In genomic region chr17:85633619-85634018, GRCm38 (mm10) we compare ENCODE assay signal across 7 mouse cellular contexts. TPM values are rescaled to one million over a fixed set of nuclear protein-coding genes. Genes with fewer than 3 reads are reported as not detected.
DNase-seq lines count a peak whose midpoint lies in the region; ATAC-seq and TF ChIP-seq lines count a peak whose summit lies in the region.

No protein-coding gene starts in this region.

- no peak overlapping the region for H3K27ac ChIP-seq in ES-Bruce4 (ENCODE audit: insufficient read depth, low read length)
- no peak overlapping the region for H3K27ac ChIP-seq in cortical plate, adult 2 months (ENCODE audit: insufficient read depth, low read length)
- H3K27ac ChIP-seq in lung, embryonic 16.5 days (ENCODE audit: low read length) = no peak overlapping the region

- no peaks in the 10 kb centered on the region for H3K9me3 ChIP-seq in ES-Bruce4 (replicated peaks; ENCODE audit: control insufficient read depth, insufficient read depth, low read length, poor library complexity, severe bottlenecking)
- H3K9me3 ChIP-seq in lung, embryonic 16.5 days (ENCODE audit: control insufficient read depth, low read length) = no peaks in the 10 kb centered on the region

- ATAC-seq in lung, embryonic 16.5 days (ENCODE audit: low read depth) = peak; percentile 54; the same call in 1 of the 2 replicates

- H3K9ac ChIP-seq in ES-Bruce4 (ENCODE audit: low read depth, poor library complexity, severe bottlenecking) = no peak overlapping the region
- H3K9ac ChIP-seq in lung, embryonic 16.5 days (ENCODE audit: low read length) = no peak overlapping the region

- no peak overlapping the region for H3K4me2 ChIP-seq in lung, embryonic 16.5 days (ENCODE audit: low read depth, low read length)

- H3K4me1 ChIP-seq in ES-Bruce4 (ENCODE audit: control insufficient read depth, insufficient read depth, low read length) = no peaks in the 10 kb centered on the region
- no peaks in the 10 kb centered on the region for H3K4me1 ChIP-seq in cortical plate, adult 2 months (ENCODE audit: control insufficient read depth, insufficient read depth, low read length)
- H3K4me1 ChIP-seq in lung, embryonic 16.5 days (replicated peaks; ENCODE audit: control insufficient read depth, insufficient read depth, low read length) = no peaks in the 10 kb centered on the region

- TF ChIP-seq EP300 in ES-Bruce4 (IDR thresholded peaks at IDR 0.05; ENCODE audit: insufficient read depth, low read depth, low read length) = no peak

- no peaks in the 10 kb centered on the region for H3K36me3 ChIP-seq in ES-Bruce4 (ENCODE audit: control insufficient read depth, insufficient read depth, low read length, poor library complexity, severe bottlenecking)
- no peaks in the 10 kb centered on the region for H3K36me3 ChIP-seq in lung, embryonic 16.5 days (ENCODE audit: control insufficient read depth, insufficient read depth, low read length)

- TF ChIP-seq CTCF in ES-Bruce4 (IDR thresholded peaks at IDR 0.05; ENCODE audit: low read depth, low read length) = peak; percentile 76
- TF ChIP-seq CTCF in cortical plate, adult 2 months (IDR thresholded peaks at IDR 0.05; ENCODE audit: extremely low read depth, insufficient read depth, low read length) = peak; percentile 86

- peaks cover 4% of the 10 kb centered on the region; the same call in 1 of the 2 replicates for H3K27me3 ChIP-seq in ES-Bruce4 (ENCODE audit: control insufficient read depth, insufficient read depth, low read length, poor library complexity, severe bottlenecking)
- peaks cover 35% of the 10 kb centered on the region for H3K27me3 ChIP-seq in lung, embryonic 16.5 days (ENCODE audit: control insufficient read depth, insufficient read depth, low read depth, low read length)

- H3K4me3 ChIP-seq in ES-Bruce4 (ENCODE audit: low read depth, low read length) = no peak overlapping the region
- H3K4me3 ChIP-seq in cortical plate, adult 2 months (ENCODE audit: insufficient read depth, low read length) = no peak overlapping the region
- no peak overlapping the region for H3K4me3 ChIP-seq in lung, embryonic 16.5 days (ENCODE audit: low read length)

- no peak for TF ChIP-seq POLR2A in ES-Bruce4 (IDR thresholded peaks at IDR 0.05; ENCODE audit: insufficient read depth, low read length)
- no peak for TF ChIP-seq POLR2A in cortical plate, adult 2 months (IDR thresholded peaks at IDR 0.05; ENCODE audit: extremely low read depth, insufficient read depth, low read length)

- peak; percentile 11 for DNase-seq in T-cell, adult 2 months (ENCODE audit: low spot score)
- DNase-seq in gastrocnemius, postnatal 25 days = peak; percentile 51
- DNase-seq in large intestine, adult 2 months (ENCODE audit: low read depth, low spot score) = peak; percentile 21
- DNase-seq in right cerebral cortex, postnatal 36 days (ENCODE audit: low spot score in 2 of 2) = peak; percentile 49 to 52

- WGBS in large intestine, adult 2 months = 2% methylated on average over 13 of the region's 13 CpGs
- WGBS in lung, embryonic 16.5 days = 1% methylated on average over 13 of the region's 13 CpGs

RNA-seq across cellular contexts. Expression of gene Six3, which starts 20.2 kb away (rescaled TPM):
- 0.26 TPM in 1 of 2 replicates, not detected in the other for polyA plus RNA-seq in ES-Bruce4 (2011; ENCODE audit: insufficient read depth, insufficient read length, low read depth, missing spikeins)
- 0.06 and 2.3 TPM in 2 replicates for polyA plus RNA-seq in cortical plate, adult 2 months (2012; rRNA removed)
- not detected for total RNA-seq in gastrocnemius, postnatal 25 days (2021)
- polyA plus RNA-seq in large intestine, adult 2 months (2012; rRNA removed) = not detected in 2 replicates
- polyA plus RNA-seq in lung, embryonic 16.5 days (2015; fragmentation: Nextera tagmentation; extraction: Ambion mirVana) = not detected in 2 replicates

RNA-seq across cellular contexts. Expression of gene Six2, which starts 54.5 kb away (rescaled TPM):
- polyA plus RNA-seq in ES-Bruce4 (2011; ENCODE audit: insufficient read depth, insufficient read length, low read depth, missing spikeins) = 0.41 and 0.46 TPM in 2 replicates
- 0.36 and 0.48 TPM in 2 replicates for polyA plus RNA-seq in cortical plate, adult 2 months (2012; rRNA removed)
- total RNA-seq in gastrocnemius, postnatal 25 days (2021) = 10 to 100 TPM in 1 of 2 experiments, 1 to 10 TPM in 1; 3.1 to 13.8 TPM
- not detected in 2 replicates for polyA plus RNA-seq in large intestine, adult 2 months (2012; rRNA removed)
- 0.06 and 0.19 TPM in 2 replicates for polyA plus RNA-seq in lung, embryonic 16.5 days (2015; fragmentation: Nextera tagmentation; extraction: Ambion mirVana)
